Mouse (Mus musculus) brain, embryonic 14.5 days (tissue): ENCODE measurements around the gene H2afy.
A peak's percentile ranks its signal among the peaks of the same experiment; 100 is the strongest.

ENCODE experiments used
- CTCF ChIP-seq: fragments of 200-500 bp; IDR thresholded peaks from 2 replicates; pipeline ENCODE4 v1.5.1; 2012; ENCODE audit warnings: inconsistent platforms, mild to moderate bottlenecking, moderate library complexity, borderline replicate concordance; ENCODE audit not compliant: insufficient read depth, insufficient read length; ENCODE audit errors: extremely low read depth
- POLR2A ChIP-seq: fragments of 200-500 bp; IDR thresholded peaks from 2 replicates; pipeline ENCODE4 v1.6.1; 2012; ENCODE audit warnings: mild to moderate bottlenecking, inconsistent platforms, borderline replicate concordance; ENCODE audit not compliant: poor library complexity, insufficient read depth, insufficient read length, severe bottlenecking; ENCODE audit errors: extremely low read depth

- peak; percentile 37; the same call in 1 of the 2 replicates for TF ChIP-seq CTCF
- no peak for TF ChIP-seq POLR2A
Measured at GRCm38 (mm10) chr13:56145523-56145922, 9.4 kb upstream of the H2afy start.
